Mouse (Mus musculus) left cerebral cortex, postnatal 25 days (tissue): Measurements from ENCODE around the gene Tbce. TPM values are rescaled to one million over a fixed set of nuclear protein-coding genes. Genes with fewer than 3 reads are reported as not detected.
"Not testable (repeated sequence)": the region's sequence is repeated elsewhere in the genome, so short reads cannot be mapped to it uniquely, and the experiment has no call there.

Experiments used
- DNase-seq, 2 experiments: peaks; one replicate each; pipeline ENCODE4 v3.0.0; 2022; ENCODE audit warnings: low spot score in 2 of 2, mixed read lengths in 1 of 2
- intact Hi-C: fragments of 180-260 bp; cut with DNase I; formaldehyde crosslinking; loops from one replicate; pipeline ENCODE4 v1.15.1; 2025
- total RNA-seq, 2 experiments: library from RNA; stranded (reverse); gene quantifications; 2 replicates each; pipeline ENCODE4 v1.2.3; 2021

Tbce gene
- total RNA-seq, 2 experiments from 2014 or later = 76.5 to 79.1 TPM

GRCm38 (mm10) chr13:14035875-14036630, 3.4 kb downstream of the Tbce start:
- DNase-seq = no peak
- intact Hi-C loops = no loop called here

- intact Hi-C loops, DNase-seq: not testable (repeated sequence)
Measured at GRCm38 (mm10) chr13:14035352-14035751, 4.1 kb downstream of the Tbce start.

- DNase-seq = no peak
- intact Hi-C loops = no loop called here
Measured at GRCm38 (mm10) chr13:14034073-14034348, 5.4 kb downstream of the Tbce start.

- no peak for DNase-seq
- intact Hi-C loops = no loop called here
Measured at GRCm38 (mm10) chr13:14033309-14034072, 5.9 kb downstream of the Tbce start.

- intact Hi-C loops = no loop called here
- no peak for DNase-seq
Measured at GRCm38 (mm10) chr13:14026154-14026820, 13.2 kb downstream of the Tbce start.

GRCm38 (mm10) chr13:14025554-14025953, 13.9 kb downstream of the Tbce start:
- intact Hi-C loops = no loop called here
- no peak for DNase-seq

GRCm38 (mm10) chr13:14021417-14021816, 18.0 kb downstream of the Tbce start:
- intact Hi-C loops, DNase-seq: not testable (repeated sequence)

- intact Hi-C loops = no loop called here
Measured at GRCm38 (mm10) chr13:14018852-14019251, 20.6 kb downstream of the Tbce start.

GRCm38 (mm10) chr13:14018283-14018682, 21.2 kb downstream of the Tbce start:
- intact Hi-C loops = no loop called here

More at GRCm38 (mm10) chr13:14018852-14019251, 20.6 kb downstream of the Tbce start:
- no peak for DNase-seq

GRCm38 (mm10) chr13:14015609-14016008, 23.8 kb downstream of the Tbce start:
- no peak for DNase-seq
- intact Hi-C loops = no loop called here

More at GRCm38 (mm10) chr13:14018283-14018682, 21.2 kb downstream of the Tbce start:
- DNase-seq = no peak

- DNase-seq = no peak
- intact Hi-C loops = no loop called here
Measured at GRCm38 (mm10) chr13:14014540-14014939, 24.9 kb downstream of the Tbce start.

GRCm38 (mm10) chr13:14014001-14014400, 25.4 kb downstream of the Tbce start:
- DNase-seq = no peak

GRCm38 (mm10) chr13:14011454-14011995, 27.9 kb downstream of the Tbce start:
- intact Hi-C loops = no loop called here
- no peak for DNase-seq

More at GRCm38 (mm10) chr13:14014001-14014400, 25.4 kb downstream of the Tbce start:
- intact Hi-C loops = no loop called here

GRCm38 (mm10) chr13:14006056-14006455, 33.4 kb downstream of the Tbce start:
- intact Hi-C loops = no loop called here
- peak in 1 of 2 experiments; percentile 28 for DNase-seq

- intact Hi-C loops = no loop called here
- DNase-seq = no peak
Measured at GRCm38 (mm10) chr13:14004999-14005398, 34.4 kb downstream of the Tbce start.

GRCm38 (mm10) chr13:14004086-14004485, 35.4 kb downstream of the Tbce start:
- intact Hi-C loops = no loop called here
- DNase-seq = no peak

GRCm38 (mm10) chr13:14002706-14003105, 36.7 kb downstream of the Tbce start:
- intact Hi-C loops = no loop called here
- no peak for DNase-seq

- no peak for DNase-seq
- intact Hi-C loops = no loop called here
Measured at GRCm38 (mm10) chr13:13997476-13997875, 42.0 kb downstream of the Tbce start.

GRCm38 (mm10) chr13:13995046-13995445, 44.4 kb downstream of the Tbce start:
- intact Hi-C loops = no loop called here

GRCm38 (mm10) chr13:13993041-13993440, 46.4 kb downstream of the Tbce start:
- intact Hi-C loops = loop anchor here (1.0 kb wide), 1 partner anchor 25 kb away; no protein-coding TSS in a partner anchor
- peak; percentile 20 to 78 for DNase-seq

More at GRCm38 (mm10) chr13:13995046-13995445, 44.4 kb downstream of the Tbce start:
- DNase-seq = no peak
